Mouse (Mus musculus) embryonic facial prominence, embryonic 12.5 days (tissue): ENCODE measurements around the gene Mvb12b. TPM values are rescaled to one million over a fixed set of nuclear protein-coding genes. Genes with fewer than 3 reads are reported as not detected.

Experiments used
- ATAC-seq: fragments of 200-750 bp; cut with Nextera tagmentation; 2 replicates; pipeline ENCODE4 v1.8.0; 2017; ENCODE audit not compliant: insufficient number of reproducible peaks, insufficient read depth, low FRiP score, low TSS enrichment
- H3K27ac ChIP-seq: fragments of 300-500 bp; sonication (generic); 2 replicates; pipeline ENCODE4 v1.5.1; 2016; ENCODE audit warnings: mild to moderate bottlenecking
- H3K27me3 ChIP-seq: fragments of 300-500 bp; sonication (generic); 2 replicates; pipeline ENCODE4 v1.6.1; 2016; ENCODE audit warnings: mild to moderate bottlenecking, moderate library complexity
- H3K36me3 ChIP-seq: fragments of 300-500 bp; sonication (generic); 2 replicates; pipeline ENCODE4 v1.6.1; 2016; ENCODE audit warnings: mild to moderate bottlenecking
- H3K4me1 ChIP-seq: fragments of 300-500 bp; sonication (generic); 2 replicates; pipeline ENCODE4 v1.6.1; 2016
- H3K4me2 ChIP-seq: fragments of 300-500 bp; sonication (generic); replicated peaks from 2 replicates; pipeline ENCODE4 v1.6.1; 2016; ENCODE audit warnings: mild to moderate bottlenecking, moderate library complexity
- H3K4me3 ChIP-seq: fragments of 300-500 bp; sonication (generic); 2 replicates; pipeline ENCODE4 v1.5.1; 2016; ENCODE audit warnings: mild to moderate bottlenecking
- H3K9ac ChIP-seq: fragments of 300-500 bp; sonication (generic); 2 replicates; pipeline ENCODE4 v1.6.1; 2016; ENCODE audit warnings: mild to moderate bottlenecking, moderate library complexity
- H3K9me3 ChIP-seq: fragments of 300-500 bp; sonication (generic); 2 replicates; pipeline ENCODE4 v1.6.1; 2016; ENCODE audit warnings: mild to moderate bottlenecking, moderate library complexity
- WGBS: fragments of 180-500 bp; shearing (Covaris S2); methylation state at CpG from one replicate; pipeline ENCODE4 v1.1.7; 2016; 5-methylcytosine and 5-hydroxymethylcytosine counted together
- polyA plus RNA-seq: library from polyadenylated mRNA; unstranded; fragments of >200 nt; fragmentation: Nextera tagmentation; extraction: Ambion mirVana; gene quantifications from 2 replicates; pipeline ENCODE4 v1.2.1, GENCODE M21; 2016

The Mvb12b gene
- polyA plus RNA-seq, 1 experiment from 2014 or later, result 31.2 TPM

DNA sequence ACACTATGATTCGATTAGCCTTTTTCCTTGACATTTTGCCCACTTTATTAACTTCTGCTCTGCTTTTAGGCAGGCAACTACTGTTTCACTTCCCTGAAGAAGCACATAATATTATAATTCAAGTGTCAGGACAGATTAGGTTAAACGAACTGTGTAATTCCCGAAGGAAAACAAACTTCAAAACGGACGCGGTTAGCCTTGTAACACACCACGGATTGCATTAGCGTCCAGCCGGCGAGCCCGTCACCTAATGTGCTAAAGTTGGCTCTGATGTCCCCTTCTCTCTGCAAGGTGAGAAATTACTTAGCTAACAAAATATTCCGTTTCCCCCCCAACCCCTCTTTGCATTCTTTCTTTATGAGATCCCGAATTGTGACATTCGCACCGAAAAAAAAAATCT lies 170.9 kb downstream of the Mvb12b start:
- H3K4me2 ChIP-seq, result peak overlapping the region; percentile 46
- 17% methylated on average over 15 of the region's 15 CpGs for WGBS
- H3K9ac ChIP-seq, result no peak overlapping the region
- no peak overlapping the region for H3K4me3 ChIP-seq
- H3K4me1 ChIP-seq, result peaks cover 66% of the 10 kb centered on the region
- no peak for ATAC-seq
- peak overlapping the region; percentile 18; the same call in 1 of the 2 replicates for H3K27ac ChIP-seq
- no peaks in the 10 kb centered on the region for H3K36me3 ChIP-seq
- H3K9me3 ChIP-seq, result no peaks in the 10 kb centered on the region
- peaks cover 22% of the 10 kb centered on the region; the same call in 1 of the 2 replicates for H3K27me3 ChIP-seq

DNA sequence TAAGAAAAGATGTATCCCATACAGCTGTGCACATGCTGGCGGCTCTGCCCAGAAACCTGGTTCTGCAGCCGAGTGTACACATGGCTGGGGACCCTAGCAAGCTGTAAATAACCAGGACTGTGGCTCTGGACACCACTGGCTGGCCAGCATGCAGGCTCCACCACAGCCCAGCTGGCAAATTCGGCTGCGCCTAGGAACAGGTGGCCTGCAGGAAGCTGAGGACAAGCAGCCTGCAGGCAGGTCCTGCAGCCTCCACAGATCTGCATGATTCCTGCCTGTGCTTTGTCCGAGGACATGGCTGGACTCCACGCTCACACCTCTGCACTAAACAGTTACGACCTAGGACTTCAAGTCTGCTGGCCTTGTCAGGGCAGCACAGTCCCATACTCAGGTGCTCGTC lies 172.8 kb downstream of the Mvb12b start:
- H3K9ac ChIP-seq, result no peak overlapping the region
- ATAC-seq, result no peak
- WGBS, result 33% methylated on average over 8 of the region's 8 CpGs
- H3K4me2 ChIP-seq, result no peak overlapping the region
- no peak overlapping the region for H3K4me3 ChIP-seq
- no peaks in the 10 kb centered on the region for H3K36me3 ChIP-seq
- no peaks in the 10 kb centered on the region for H3K9me3 ChIP-seq
- no peak overlapping the region for H3K27ac ChIP-seq
- H3K27me3 ChIP-seq, result peaks cover 22% of the 10 kb centered on the region; the same call in 1 of the 2 replicates
- peaks cover 56% of the 10 kb centered on the region for H3K4me1 ChIP-seq

DNA sequence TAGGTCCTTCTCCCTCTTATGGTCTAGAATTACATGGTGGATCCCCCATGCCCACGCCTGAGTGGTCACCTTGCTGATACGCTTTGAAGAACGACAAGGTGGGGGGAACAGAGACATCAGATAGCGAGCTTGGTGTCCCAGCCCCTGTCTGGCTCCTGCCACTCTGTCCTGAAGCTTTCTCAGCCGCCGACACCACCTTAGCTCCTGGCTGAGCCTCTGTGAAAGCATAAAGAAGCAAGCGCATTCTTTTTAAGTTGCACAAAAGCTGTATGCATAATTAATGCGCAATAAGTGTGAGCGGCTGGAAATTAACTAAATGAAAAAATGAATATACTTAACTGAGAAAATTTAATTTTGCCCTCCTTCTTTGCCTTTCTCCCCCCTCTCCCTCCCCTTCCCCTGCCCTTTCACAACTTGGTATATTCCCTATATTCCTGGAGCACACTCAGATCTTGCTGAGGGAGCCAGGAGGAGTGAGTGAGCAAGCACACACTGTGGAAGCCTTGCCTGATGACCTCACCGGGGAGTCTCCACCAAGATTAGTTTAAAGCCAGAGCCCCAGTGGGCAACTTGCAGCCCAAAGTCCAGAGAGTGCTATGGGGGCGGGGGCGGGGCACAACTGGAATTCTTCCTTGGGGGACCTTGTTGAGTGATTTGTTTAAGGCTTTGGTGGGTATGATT lies 174.0 kb downstream of the Mvb12b start:
- H3K9ac ChIP-seq, result no peak overlapping the region

DNA sequence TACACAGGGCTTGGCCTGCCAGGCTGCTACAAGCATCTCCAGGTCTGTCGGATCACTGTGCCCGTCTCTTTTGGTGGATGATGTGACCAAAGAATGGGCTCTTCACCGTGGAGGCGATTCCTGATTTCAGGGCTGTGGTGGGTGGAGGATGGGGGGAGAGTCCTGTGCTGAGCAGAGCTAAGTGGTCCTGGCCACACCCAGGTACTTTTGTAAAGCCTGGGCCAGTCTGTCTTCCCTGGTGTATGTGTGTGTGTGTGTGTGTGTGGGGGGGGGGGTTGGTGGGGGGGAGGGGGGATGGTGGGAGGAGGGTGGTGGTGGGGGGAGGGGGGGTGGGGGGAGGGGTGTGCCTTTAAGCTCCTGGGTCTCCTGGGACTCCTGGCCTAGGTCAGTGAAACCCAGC lies 174.9 kb downstream of the Mvb12b start:
- H3K27ac ChIP-seq, result no peak overlapping the region
- H3K4me2 ChIP-seq, result no peak overlapping the region
- peaks cover 41% of the 10 kb centered on the region for H3K4me1 ChIP-seq
- H3K9ac ChIP-seq, result no peak overlapping the region
- WGBS, result 14% methylated on average over 4 of the region's 4 CpGs
- no peaks in the 10 kb centered on the region for H3K36me3 ChIP-seq
- peaks cover 32% of the 10 kb centered on the region; the same call in 1 of the 2 replicates for H3K27me3 ChIP-seq
- ATAC-seq, result no peak
- H3K9me3 ChIP-seq, result no peaks in the 10 kb centered on the region
- H3K4me3 ChIP-seq, result no peak overlapping the region

More for the DNA sequence above, 174.0 kb downstream of the Mvb12b start:
- Histone ChIP-seq H3K36me3 (no peaks in the 10 kb centered on the region), H3K27ac (no peak overlapping the region), H3K4me3 (no peak overlapping the region), H3K4me2 (no peak overlapping the region), H3K4me1 (peaks cover 47% of the 10 kb centered on the region), H3K9me3 (no peaks in the 10 kb centered on the region), H3K27me3 (peaks cover 23% of the 10 kb centered on the region; the same call in 1 of the 2 replicates)
- 31% methylated on average over 12 of the region's 12 CpGs for WGBS
- no peak for ATAC-seq

DNA sequence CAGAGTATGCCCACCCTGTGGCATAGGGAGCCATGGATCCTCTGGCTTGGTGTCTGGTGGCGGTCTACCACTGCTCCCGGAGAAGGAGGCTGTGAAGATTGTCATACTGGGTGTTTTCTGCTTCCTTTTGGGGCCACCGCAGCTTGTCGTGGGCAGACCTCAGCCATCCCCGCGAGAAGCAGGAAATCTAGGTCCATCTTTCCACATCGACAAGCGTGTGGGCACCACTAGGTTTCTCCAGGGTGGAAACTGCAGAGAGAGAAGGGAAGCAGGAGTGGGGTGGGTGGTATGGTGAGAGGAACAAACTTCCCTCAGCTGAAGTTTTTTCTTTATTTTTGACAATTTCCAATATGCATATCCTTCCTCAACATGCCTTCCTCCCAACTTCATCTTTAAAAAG lies 178.9 kb downstream of the Mvb12b start:
- Histone ChIP-seq H3K9me3 (no peaks in the 10 kb centered on the region), H3K9ac (no peak overlapping the region), H3K27me3 (peaks cover 40% of the 10 kb centered on the region), H3K4me3 (no peak overlapping the region), H3K4me1 (peaks cover 19% of the 10 kb centered on the region), H3K4me2 (no peak overlapping the region), H3K27ac (no peak overlapping the region), H3K36me3 (no peaks in the 10 kb centered on the region)
- WGBS, result 88% methylated on average over 8 of the region's 8 CpGs
- no peak for ATAC-seq

DNA sequence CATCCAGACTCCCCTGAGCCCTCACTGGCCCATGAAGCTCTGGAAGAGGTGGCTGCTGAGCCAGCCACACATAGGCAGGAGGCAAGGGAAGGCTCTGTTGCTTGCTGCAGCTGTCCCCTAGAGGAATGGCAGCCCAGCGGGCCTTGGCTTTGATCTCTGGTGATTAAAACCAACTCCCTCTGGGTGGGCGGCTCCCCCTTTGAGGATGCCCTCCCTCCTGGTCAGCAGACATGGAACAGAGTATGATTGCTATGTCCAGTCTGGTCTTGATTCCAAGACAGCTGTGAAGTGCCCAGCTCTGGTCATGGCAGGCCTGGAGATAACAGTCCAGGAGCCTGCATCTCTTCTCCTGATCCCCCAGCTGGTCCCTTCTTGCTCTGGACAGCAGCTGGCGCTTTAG lies 179.7 kb downstream of the Mvb12b start:
- H3K4me2 ChIP-seq, result no peak overlapping the region
- H3K27me3 ChIP-seq, result peaks cover 41% of the 10 kb centered on the region
- no peak overlapping the region for H3K27ac ChIP-seq
- H3K36me3 ChIP-seq, result no peaks in the 10 kb centered on the region
- no peak for ATAC-seq
- H3K4me1 ChIP-seq, result peaks cover 12% of the 10 kb centered on the region
- H3K9ac ChIP-seq, result no peak overlapping the region
- no peak overlapping the region for H3K4me3 ChIP-seq
- no peaks in the 10 kb centered on the region for H3K9me3 ChIP-seq
- 41% methylated on average over 3 of the region's 3 CpGs for WGBS

DNA sequence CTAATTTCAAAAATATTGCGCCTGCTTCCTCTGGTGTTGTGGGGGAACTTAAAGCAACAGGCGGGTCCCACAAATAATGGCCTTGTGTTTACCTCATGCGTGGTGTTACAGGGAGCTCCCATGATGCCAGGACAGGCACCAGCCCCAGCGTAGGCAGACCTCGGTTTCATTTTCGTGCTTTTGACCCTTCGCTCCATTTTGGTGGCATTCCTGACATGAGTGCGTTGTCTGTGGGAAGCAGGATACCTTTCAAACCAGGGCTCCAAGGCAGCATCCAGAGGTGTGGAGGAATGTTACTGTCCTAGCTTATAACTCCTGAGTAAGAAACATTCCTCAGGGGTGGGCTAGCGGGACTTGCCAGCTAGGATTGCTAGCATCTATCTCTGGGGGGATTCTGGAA lies 181.3 kb downstream of the Mvb12b start:
- Histone ChIP-seq H3K9ac (no peak overlapping the region), H3K4me2 (no peak overlapping the region), H3K4me1 (peaks cover 7% of the 10 kb centered on the region; the same call in 1 of the 2 replicates)

DNA sequence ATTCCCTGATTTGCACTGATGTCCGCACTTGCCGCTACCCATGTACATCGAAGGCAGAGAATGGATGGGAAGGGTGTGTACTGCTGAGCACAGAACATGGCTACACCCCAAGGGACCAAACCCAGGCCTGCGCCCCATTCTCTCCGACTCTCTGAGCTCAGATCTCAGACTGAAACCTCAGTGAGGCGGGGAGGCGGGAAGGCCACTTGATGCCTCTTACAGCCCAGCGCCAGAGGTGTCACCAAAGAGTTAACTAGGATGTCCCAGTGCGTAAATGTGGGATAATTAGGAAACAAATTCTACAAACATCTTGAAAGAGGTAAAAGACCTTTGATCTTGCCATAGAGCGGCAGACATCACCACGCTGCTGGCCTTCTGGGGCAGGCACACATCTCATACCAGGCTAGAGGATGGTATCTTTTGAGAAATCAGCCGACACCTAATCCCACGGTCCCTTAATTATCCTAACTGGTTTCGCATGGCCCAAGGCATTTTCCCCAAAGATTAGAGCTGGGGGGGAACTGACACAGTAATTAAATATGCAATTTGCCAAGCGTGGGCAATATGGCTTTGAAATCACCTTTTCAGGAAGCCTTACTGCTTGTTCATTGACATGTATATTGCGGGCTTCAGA lies 181.9 kb downstream of the Mvb12b start:
- Histone ChIP-seq H3K4me1 (peaks cover 8% of the 10 kb centered on the region; the same call in 1 of the 2 replicates), H3K27ac (no peak overlapping the region), H3K36me3 (no peaks in the 10 kb centered on the region), H3K27me3 (peaks cover 52% of the 10 kb centered on the region), H3K4me2 (no peak overlapping the region), H3K9ac (no peak overlapping the region), H3K4me3 (no peak overlapping the region), H3K9me3 (no peaks in the 10 kb centered on the region)
- no peak for ATAC-seq
- 21% methylated on average over 16 of the region's 16 CpGs for WGBS

More for the DNA sequence above, 181.3 kb downstream of the Mvb12b start:
- no peaks in the 10 kb centered on the region for H3K36me3 ChIP-seq
- H3K27me3 ChIP-seq, result peaks cover 48% of the 10 kb centered on the region
- no peak for ATAC-seq
- H3K4me3 ChIP-seq, result no peak overlapping the region
- WGBS, result 44% methylated on average over 9 of the region's 9 CpGs
- no peaks in the 10 kb centered on the region for H3K9me3 ChIP-seq
- no peak overlapping the region for H3K27ac ChIP-seq

DNA sequence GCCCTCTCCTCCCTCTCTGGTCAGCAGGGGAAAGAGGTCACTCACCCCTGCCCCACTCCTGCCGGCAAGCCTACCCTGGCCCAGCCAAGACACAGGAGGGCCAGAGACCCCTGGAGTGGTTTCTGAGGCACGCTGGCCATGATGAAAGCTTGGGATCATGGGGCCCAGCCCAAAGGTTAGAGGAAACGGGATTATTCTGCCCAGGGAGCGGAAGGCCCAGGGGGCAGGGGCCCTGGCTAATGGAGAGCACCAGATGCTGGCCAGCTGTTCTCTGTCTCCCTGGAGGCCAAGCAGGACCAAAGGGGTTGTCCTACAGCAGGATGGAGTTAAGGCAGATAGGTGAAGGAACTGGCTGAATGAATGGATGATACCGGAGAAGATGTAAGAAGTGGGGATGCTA lies 184.5 kb downstream of the Mvb12b start:
- Histone ChIP-seq H3K27ac (no peak overlapping the region), H3K4me2 (no peak overlapping the region), H3K36me3 (no peaks in the 10 kb centered on the region), H3K9me3 (no peaks in the 10 kb centered on the region), H3K4me1 (peaks cover 8% of the 10 kb centered on the region; the same call in 1 of the 2 replicates), H3K27me3 (peaks cover 52% of the 10 kb centered on the region), H3K4me3 (no peak overlapping the region), H3K9ac (no peak overlapping the region)
- 40% methylated on average over 5 of the region's 5 CpGs for WGBS
- no peak for ATAC-seq

DNA sequence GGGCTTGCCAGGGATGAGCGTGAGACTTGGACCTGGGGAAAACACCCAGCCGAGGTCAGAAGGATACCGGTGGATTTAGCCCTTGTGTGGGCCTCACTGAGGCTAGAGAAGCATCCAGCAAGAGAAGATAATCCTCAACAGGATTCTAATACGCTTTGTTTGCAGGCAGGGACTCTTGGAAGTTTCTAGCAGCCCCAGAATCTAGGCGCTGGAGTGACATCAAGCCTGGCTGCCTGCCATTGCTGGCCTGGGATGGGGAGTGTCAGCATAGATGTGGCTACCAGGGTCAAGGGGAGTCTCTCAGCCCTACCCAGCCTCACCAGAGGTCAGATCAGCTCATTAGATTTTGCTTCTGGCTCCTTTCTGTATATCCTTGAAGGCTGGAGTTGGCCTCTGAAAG lies 185.0 kb downstream of the Mvb12b start:
- H3K4me1 ChIP-seq, result peaks cover 4% of the 10 kb centered on the region; the same call in 1 of the 2 replicates

DNA sequence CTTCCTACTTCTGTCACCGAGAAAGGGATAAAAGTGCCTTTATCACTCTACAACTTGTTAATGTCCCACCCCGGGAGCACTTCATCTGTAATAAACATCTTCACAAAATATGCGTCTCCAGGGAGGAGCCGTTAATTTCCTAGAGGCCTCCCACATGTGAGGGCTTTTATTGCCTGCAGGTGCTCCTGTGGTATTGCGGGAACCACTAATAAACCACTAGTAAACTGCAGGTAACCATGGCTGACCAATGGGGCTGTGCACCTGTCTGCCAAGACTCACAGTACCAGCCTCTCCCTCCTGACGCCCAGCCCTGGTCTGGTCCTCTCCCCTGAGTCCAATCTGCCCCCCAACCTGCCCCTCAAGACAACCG lies 186.3 kb downstream of the Mvb12b start:
- Histone ChIP-seq H3K36me3 (no peaks in the 10 kb centered on the region), H3K27me3 (peaks cover 33% of the 10 kb centered on the region), H3K9me3 (peaks cover 9% of the 10 kb centered on the region; the same call in 1 of the 2 replicates), H3K4me2 (no peak overlapping the region), H3K27ac (no peak overlapping the region), H3K9ac (no peak overlapping the region), H3K4me3 (no peak overlapping the region), H3K4me1 (peaks cover 4% of the 10 kb centered on the region; the same call in 1 of the 2 replicates)
- 49% methylated on average over 7 of the region's 7 CpGs for WGBS
- no peak for ATAC-seq

More for the DNA sequence above, 185.0 kb downstream of the Mvb12b start:
- no peak overlapping the region for H3K4me3 ChIP-seq
- 75% methylated on average over 5 of the region's 5 CpGs for WGBS
- peaks cover 46% of the 10 kb centered on the region for H3K27me3 ChIP-seq
- no peaks in the 10 kb centered on the region for H3K36me3 ChIP-seq
- no peak overlapping the region for H3K27ac ChIP-seq
- no peak for ATAC-seq
- no peak overlapping the region for H3K4me2 ChIP-seq
- no peaks in the 10 kb centered on the region for H3K9me3 ChIP-seq
- H3K9ac ChIP-seq, result no peak overlapping the region
